Mouse (Mus musculus): ENCODE results near the gene Tbcb. TPM values are rescaled to one million over a fixed set of nuclear protein-coding genes. Genes with fewer than 3 reads are reported as not detected.

Gene Tbcb
- 30.3 to 41.6 TPM (median 35.2 TPM) in 4 replicates for total RNA-seq (2023; ENCODE audit: inconsistent age)

DNA sequence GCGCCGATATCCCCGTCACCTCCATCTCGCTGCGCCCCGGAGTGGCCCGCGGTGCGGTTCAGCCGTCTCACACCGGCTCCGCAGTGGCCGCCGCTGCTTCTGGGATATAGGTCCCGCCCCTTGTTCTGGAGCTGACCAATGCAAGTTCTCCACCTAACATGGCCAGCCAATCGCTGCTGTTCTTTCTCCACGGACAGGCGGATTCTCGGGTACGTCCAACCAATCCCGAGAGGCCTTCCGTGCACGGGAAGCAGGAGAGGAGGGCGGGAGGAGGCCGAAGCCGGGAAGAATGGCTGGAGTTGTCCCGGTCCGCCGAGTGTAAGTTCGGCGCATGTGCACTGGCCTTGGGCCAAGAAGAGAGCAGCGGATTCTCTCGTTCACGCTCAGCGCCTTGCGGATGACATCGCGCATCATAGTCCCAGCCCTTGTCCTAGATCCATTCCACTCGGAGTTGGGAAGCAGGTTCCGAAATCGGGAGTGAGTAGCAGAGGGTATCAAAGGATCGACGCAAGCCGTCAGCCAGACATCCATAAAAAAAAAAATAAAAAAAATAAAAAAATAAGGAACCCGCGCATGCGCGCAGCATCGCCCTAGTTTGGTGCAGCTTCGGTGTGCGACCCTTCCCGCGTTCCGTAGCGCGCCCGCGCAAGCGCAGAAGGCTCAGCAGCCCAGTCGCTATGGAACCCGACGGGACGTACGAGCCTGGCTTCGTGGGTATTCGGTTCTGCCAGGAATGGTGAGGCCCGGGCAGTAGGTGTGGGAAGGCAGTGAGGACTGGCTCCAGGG is at the start of gene Tbcb, which contains the start of gene Polr2i:
Tbcb (minus strand) TSS at position 604 of the 786 bp plus-strand sequence.
Polr2i (plus strand) TSS at position 280 of the 786 bp plus-strand sequence.

DNA sequence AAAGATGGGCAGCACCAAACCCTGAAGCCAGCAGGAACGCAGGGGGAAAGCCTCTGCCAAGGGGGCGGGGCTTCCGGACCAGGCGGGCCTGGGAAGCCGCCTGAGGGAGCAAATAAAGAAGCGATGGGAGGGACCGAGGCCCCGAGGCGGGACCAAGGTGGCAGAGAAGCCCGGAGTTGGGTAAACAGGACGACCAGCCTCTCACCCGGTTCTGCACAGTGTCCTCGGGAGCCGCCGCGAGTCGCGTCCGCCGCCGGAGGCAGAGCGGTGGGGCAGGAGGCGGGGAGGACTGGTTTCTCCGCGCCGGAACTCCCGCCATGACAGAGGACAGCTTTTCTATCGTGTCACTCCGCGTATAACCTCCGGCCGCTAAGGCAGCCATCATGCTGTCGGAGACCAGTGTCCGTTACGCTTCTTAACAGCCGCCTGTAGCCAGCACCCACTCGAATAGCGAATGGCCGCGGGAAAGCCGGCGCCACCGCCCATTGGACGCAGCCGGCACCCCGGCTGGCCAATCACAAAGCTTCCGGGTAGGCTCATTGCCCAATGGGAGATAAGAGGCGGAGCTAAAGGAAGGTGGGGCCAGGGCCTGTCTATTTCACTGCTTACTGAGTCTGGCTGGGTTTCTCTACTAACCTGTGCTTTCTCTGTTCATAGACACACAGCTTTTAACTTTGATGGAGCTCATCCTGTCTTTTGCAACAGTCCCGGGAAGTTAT is 48.0 kb upstream of the Tbcb start, which contains the start of the genes Thap8 and Wdr62:
Thap8 (plus strand) TSS at position 144 of the 719 bp plus-strand sequence.
Wdr62 (minus strand) TSS at position 469 of the 719 bp plus-strand sequence.

GRCm38 (mm10) chr7:30235625-30236024 is 3.6 kb upstream of the Tbcb start, which contains the start of gene Ovol3:
TSS of gene Ovol3 (minus strand) at chr7:30235725.

DNA sequence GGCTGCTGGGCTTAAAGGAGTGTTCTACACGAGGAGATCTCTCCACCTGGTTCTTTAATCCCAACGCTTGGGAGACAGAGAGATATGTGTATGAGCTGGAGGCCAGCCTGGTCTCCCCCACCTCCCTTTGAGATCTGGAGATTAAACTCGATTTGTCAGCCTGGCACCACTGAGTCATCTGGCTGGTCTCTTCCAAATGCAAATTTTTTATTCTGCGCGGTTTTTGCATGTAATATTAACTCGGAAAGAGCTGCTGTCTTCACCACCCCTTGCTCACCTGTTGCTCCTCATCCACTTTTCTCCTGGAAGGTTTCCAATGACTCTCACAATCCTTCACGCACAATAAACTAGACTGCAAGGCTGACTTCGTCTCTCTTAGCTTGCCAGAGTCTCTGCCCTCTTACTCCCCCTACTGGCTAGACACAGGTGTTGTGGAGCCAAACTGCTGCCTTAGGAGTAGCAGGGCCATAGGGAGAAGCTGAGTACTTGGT is 33.5 kb downstream of the Tbcb start, which contains the start of gene Capns1:
Capns1 (minus strand) TSS at position 331 of the 491 bp plus-strand sequence.

GRCm38 (mm10) chr7:30183879-30184289 is 48.2 kb downstream of the Tbcb start, which contains the start of gene Cox7a1:
TSS of gene Cox7a1 (plus strand) at chr7:30184144.

Other genes with a start within 250 kb of the Tbcb start
- gene Zfp568, start 248.3 kb downstream of the Tbcb start, total RNA-seq (2023; ENCODE audit: inconsistent age) = 17.9 to 25.3 TPM (median 22.4 TPM) in 4 replicates
- 3.1 to 4.9 TPM (median 4.0 TPM) in 4 replicates for gene Zfp14, start 180.9 kb downstream of the Tbcb start, total RNA-seq (2023; ENCODE audit: inconsistent age)
- 4.2 to 7.9 TPM (median 5.0 TPM) in 4 replicates for gene Zfp82, start 159.4 kb downstream of the Tbcb start, total RNA-seq (2023; ENCODE audit: inconsistent age)
- not detected in 4 replicates for gene Gm26920, start 141.9 kb downstream of the Tbcb start, total RNA-seq (2023; ENCODE audit: inconsistent age)
- gene Zfp566, start 141.7 kb downstream of the Tbcb start, total RNA-seq (2023; ENCODE audit: inconsistent age) = 5.3 to 7.5 TPM (median 5.8 TPM) in 4 replicates
- 23.6 to 31.7 TPM (median 26.5 TPM) in 4 replicates for gene Zfp260, start 137.5 kb downstream of the Tbcb start, total RNA-seq (2023; ENCODE audit: inconsistent age)
- gene Zfp382, start 110.3 kb downstream of the Tbcb start, total RNA-seq (2023; ENCODE audit: inconsistent age) = 14.6 to 20.9 TPM (median 16.3 TPM) in 4 replicates
- gene Zfp146, start 62.5 kb downstream of the Tbcb start, total RNA-seq (2023; ENCODE audit: inconsistent age) = 41.7 to 52.0 TPM (median 46.8 TPM) in 4 replicates
- 1.6 TPM in 1 of 4 replicates, not detected in the others for gene Cox7a1, start 48.1 kb downstream of the Tbcb start, total RNA-seq (2023; ENCODE audit: inconsistent age)
- 176 to 190 TPM (median 187 TPM) in 4 replicates for gene Capns1, start 33.5 kb downstream of the Tbcb start, total RNA-seq (2023; ENCODE audit: inconsistent age)
- 33.3 to 43.1 TPM (median 37.9 TPM) in 4 replicates for gene Polr2i, start 324 bp downstream of the Tbcb start, total RNA-seq (2023; ENCODE audit: inconsistent age)
- gene Ovol3, start 3.5 kb upstream of the Tbcb start, total RNA-seq (2023; ENCODE audit: inconsistent age) = not detected in 4 replicates
- gene Thap8, start 47.8 kb upstream of the Tbcb start, total RNA-seq (2023; ENCODE audit: inconsistent age) = 1.1 to 2.1 TPM (median 1.7 TPM) in 4 replicates
- 6.2 to 10.2 TPM (median 6.8 TPM) in 4 replicates for gene Wdr62, start 48.1 kb upstream of the Tbcb start, total RNA-seq (2023; ENCODE audit: inconsistent age)
- gene Clip3, start 59.5 kb upstream of the Tbcb start, total RNA-seq (2023; ENCODE audit: inconsistent age) = not detected in 4 replicates
- 78.4 to 86.3 TPM (median 81.5 TPM) in 4 replicates for gene Alkbh6, start 76.4 kb upstream of the Tbcb start, total RNA-seq (2023; ENCODE audit: inconsistent age)
- gene Syne4, start 82.5 kb upstream of the Tbcb start, total RNA-seq (2023; ENCODE audit: inconsistent age) = 6.4 to 7.9 TPM (median 6.8 TPM) in 4 replicates
- gene E130208F15Rik, start 89.5 kb upstream of the Tbcb start, total RNA-seq (2023; ENCODE audit: inconsistent age) = 4.3 to 7.0 TPM (median 5.0 TPM) in 4 replicates
- gene Sdhaf1, start 91.6 kb upstream of the Tbcb start, total RNA-seq (2023; ENCODE audit: inconsistent age) = 17.6 to 23.6 TPM (median 21.4 TPM) in 4 replicates
- gene Lrfn3, start 130.5 kb upstream of the Tbcb start, total RNA-seq (2023; ENCODE audit: inconsistent age) = not detected in 4 replicates
- 70.1 to 84.0 TPM (median 75.8 TPM) in 4 replicates for gene Tyrobp, start 181.5 kb upstream of the Tbcb start, total RNA-seq (2023; ENCODE audit: inconsistent age)
- 39.7 to 48.5 TPM (median 46.1 TPM) in 4 replicates for gene Hcst, start 187.6 kb upstream of the Tbcb start, total RNA-seq (2023; ENCODE audit: inconsistent age)
- 301 to 337 TPM (median 313 TPM) in 4 replicates for gene Nfkbid, start 189.5 kb upstream of the Tbcb start, total RNA-seq (2023; ENCODE audit: inconsistent age)
- not detected in 4 replicates for gene Aplp1, start 213.3 kb upstream of the Tbcb start, total RNA-seq (2023; ENCODE audit: inconsistent age)
- not detected in 4 replicates for gene Kirrel2, start 225.4 kb upstream of the Tbcb start, total RNA-seq (2023; ENCODE audit: inconsistent age)
- gene Nphs1, start 226.0 kb upstream of the Tbcb start, total RNA-seq (2023; ENCODE audit: inconsistent age) = not detected in 4 replicates